Mouse (Mus musculus): Measurements from ENCODE around the gene Chst4. TPM values are rescaled to one million over a fixed set of nuclear protein-coding genes. Genes with fewer than 3 reads are reported as not detected.

Gene Chst4
- polyA plus RNA-seq (2015; fragmentation: Nextera tagmentation; extraction: Ambion mirVana), result 1.5 TPM in 2 replicates

GRCm38 (mm10) chr8:110039659-110040058 is at the start of gene Chst4:
Chst4 (minus strand) TSS chr8:110039740.
- Histone ChIP-seq H3K9me3 (no peaks in the 10 kb centered on the region), H3K4me2 (no peak within 1 kb of the TSS), H3K27me3 (replicated peaks) (no peaks in the 10 kb centered on the region), H3K36me3 (no peaks in the 10 kb centered on the region), H3K4me3 (replicated peaks) (no peak within 1 kb of the TSS), H3K27ac (no peak within 1 kb of the TSS), H3K4me1 (no peaks in the 10 kb centered on the region), H3K9ac (no peak within 1 kb of the TSS)
- peak; percentile 44; the same call in 1 of the 2 replicates for ATAC-seq (ENCODE audit: insufficient read depth, low FRiP score, low read depth)
- 67% methylated on average over 5 of the region's 5 CpGs for WGBS

GRCm38 (mm10) chr8:110082416-110083105 is 43.0 kb upstream of the Chst4 start:
- 75% methylated on average over 11 of the region's 11 CpGs for WGBS
- no peak overlapping the region for H3K4me2 ChIP-seq
- H3K9ac ChIP-seq, result no peak overlapping the region
- H3K36me3 ChIP-seq, result peaks cover 15% of the 10 kb centered on the region; the same call in 1 of the 2 replicates
- no peak for ATAC-seq (ENCODE audit: insufficient read depth, low FRiP score, low read depth)
- no peaks in the 10 kb centered on the region for H3K27me3 ChIP-seq (replicated peaks)
- peaks cover 9% of the 10 kb centered on the region for H3K4me1 ChIP-seq
- H3K4me3 ChIP-seq (replicated peaks), result no peak overlapping the region
- H3K27ac ChIP-seq, result no peak overlapping the region
- H3K9me3 ChIP-seq, result no peaks in the 10 kb centered on the region

GRCm38 (mm10) chr8:110079282-110080221 is 40.0 kb upstream of the Chst4 start, which contains the start of gene Zfp612:
Zfp612 (plus strand) TSS chr8:110079746.
- peak within 1 kb of the TSS; percentile 63 for H3K4me3 ChIP-seq (replicated peaks)
- ATAC-seq (ENCODE audit: insufficient read depth, low FRiP score, low read depth), result peak; percentile 90
- H3K27me3 ChIP-seq (replicated peaks), result no peaks in the 10 kb centered on the region
- peak within 1 kb of the TSS; percentile 85 for H3K4me2 ChIP-seq
- peaks cover 9% of the 10 kb centered on the region for H3K4me1 ChIP-seq
- H3K36me3 ChIP-seq, result no peaks in the 10 kb centered on the region
- no peaks in the 10 kb centered on the region for H3K9me3 ChIP-seq
- H3K27ac ChIP-seq, result no peak within 1 kb of the TSS
- 6% methylated on average over 54 of the region's 54 CpGs for WGBS
- peak within 1 kb of the TSS; percentile 38; the same call in 1 of the 2 replicates for H3K9ac ChIP-seq

GRCm38 (mm10) chr8:110074496-110074895 is 35.0 kb upstream of the Chst4 start:
- H3K9me3 ChIP-seq, result no peaks in the 10 kb centered on the region
- 75% methylated on average over 8 of the region's 8 CpGs for WGBS
- H3K9ac ChIP-seq, result no peak overlapping the region
- no peak for ATAC-seq (ENCODE audit: insufficient read depth, low FRiP score, low read depth)
- H3K4me3 ChIP-seq (replicated peaks), result no peak overlapping the region
- H3K27ac ChIP-seq, result no peak overlapping the region
- H3K27me3 ChIP-seq (replicated peaks), result no peaks in the 10 kb centered on the region
- H3K4me1 ChIP-seq, result 0 out of 2 replicates have a peak, but pooled peaks cover 3% of the 10 kb centered on the region
- no peaks in the 10 kb centered on the region for H3K36me3 ChIP-seq
- H3K4me2 ChIP-seq, result no peak overlapping the region

GRCm38 (mm10) chr8:110071600-110071999 is 32.1 kb upstream of the Chst4 start:
- Histone ChIP-seq H3K27ac (no peak overlapping the region), H3K9me3 (no peaks in the 10 kb centered on the region), H3K4me3 (replicated peaks) (no peak overlapping the region), H3K9ac (no peak overlapping the region), H3K4me2 (no peak overlapping the region), H3K36me3 (no peaks in the 10 kb centered on the region), H3K4me1 (no peaks in the 10 kb centered on the region), H3K27me3 (replicated peaks) (no peaks in the 10 kb centered on the region)
- WGBS, result 11% methylated on average over 9 of the region's 9 CpGs
- ATAC-seq (ENCODE audit: insufficient read depth, low FRiP score, low read depth), result no peak

GRCm38 (mm10) chr8:110069706-110070105 is 30.2 kb upstream of the Chst4 start:
- Histone ChIP-seq H3K27me3 (replicated peaks) (no peaks in the 10 kb centered on the region), H3K4me1 (no peaks in the 10 kb centered on the region), H3K27ac (no peak overlapping the region), H3K4me3 (replicated peaks) (no peak overlapping the region), H3K4me2 (no peak overlapping the region), H3K9me3 (no peaks in the 10 kb centered on the region), H3K36me3 (no peaks in the 10 kb centered on the region), H3K9ac (no peak overlapping the region)
- WGBS, result 85% methylated on average over 4 of the region's 4 CpGs
- no peak for ATAC-seq (ENCODE audit: insufficient read depth, low FRiP score, low read depth)

GRCm38 (mm10) chr8:110065676-110066075 is 26.1 kb upstream of the Chst4 start:
- no peaks in the 10 kb centered on the region for H3K9me3 ChIP-seq
- no peak overlapping the region for H3K27ac ChIP-seq
- no peak for ATAC-seq (ENCODE audit: insufficient read depth, low FRiP score, low read depth)
- H3K9ac ChIP-seq, result no peak overlapping the region
- no peaks in the 10 kb centered on the region for H3K4me1 ChIP-seq
- no peaks in the 10 kb centered on the region for H3K36me3 ChIP-seq
- 84% methylated on average over 4 of the region's 4 CpGs for WGBS
- no peaks in the 10 kb centered on the region for H3K27me3 ChIP-seq (replicated peaks)
- H3K4me2 ChIP-seq, result no peak overlapping the region
- no peak overlapping the region for H3K4me3 ChIP-seq (replicated peaks)

GRCm38 (mm10) chr8:110064606-110065365 is 25.2 kb upstream of the Chst4 start:
- H3K9me3 ChIP-seq, result no peaks in the 10 kb centered on the region
- no peak overlapping the region for H3K4me2 ChIP-seq
- H3K36me3 ChIP-seq, result no peaks in the 10 kb centered on the region
- 89% methylated on average over 18 of the region's 18 CpGs for WGBS
- ATAC-seq (ENCODE audit: insufficient read depth, low FRiP score, low read depth), result no peak
- no peak overlapping the region for H3K27ac ChIP-seq
- no peak overlapping the region for H3K9ac ChIP-seq
- no peak overlapping the region for H3K4me3 ChIP-seq (replicated peaks)
- H3K4me1 ChIP-seq, result no peaks in the 10 kb centered on the region
- H3K27me3 ChIP-seq (replicated peaks), result no peaks in the 10 kb centered on the region

GRCm38 (mm10) chr8:110064161-110064560 is 24.6 kb upstream of the Chst4 start:
- Histone ChIP-seq H3K4me3 (replicated peaks) (no peak overlapping the region), H3K9me3 (no peaks in the 10 kb centered on the region), H3K4me2 (no peak overlapping the region), H3K27ac (no peak overlapping the region), H3K27me3 (replicated peaks) (no peaks in the 10 kb centered on the region), H3K9ac (no peak overlapping the region), H3K36me3 (no peaks in the 10 kb centered on the region), H3K4me1 (no peaks in the 10 kb centered on the region)
- no peak for ATAC-seq (ENCODE audit: insufficient read depth, low FRiP score, low read depth)
- WGBS, result 62% methylated on average over 9 of the region's 9 CpGs

- H3K27ac ChIP-seq, result no peak overlapping the region
- no peak overlapping the region for H3K9ac ChIP-seq
- H3K27me3 ChIP-seq (replicated peaks), result no peaks in the 10 kb centered on the region
- H3K9me3 ChIP-seq, result no peaks in the 10 kb centered on the region
- no peaks in the 10 kb centered on the region for H3K36me3 ChIP-seq
- 64% methylated on average over 8 of the region's 8 CpGs for WGBS
- ATAC-seq (ENCODE audit: insufficient read depth, low FRiP score, low read depth), result no peak
- no peak overlapping the region for H3K4me2 ChIP-seq
- no peak overlapping the region for H3K4me3 ChIP-seq (replicated peaks)
- H3K4me1 ChIP-seq, result no peaks in the 10 kb centered on the region
Observed at GRCm38 (mm10) chr8:110058207-110058606, 18.7 kb upstream of the Chst4 start.

- WGBS, result 65% methylated on average over 6 of the region's 6 CpGs
- ATAC-seq (ENCODE audit: insufficient read depth, low FRiP score, low read depth), result peak; percentile 60; the same call in 1 of the 2 replicates
Observed at GRCm38 (mm10) chr8:110051208-110051607, 11.7 kb upstream of the Chst4 start.

More at GRCm38 (mm10) chr8:110051208-110051607, 11.7 kb upstream of the Chst4 start:
- Histone ChIP-seq H3K4me1 (no peaks in the 10 kb centered on the region), H3K9ac (no peak overlapping the region), H3K9me3 (no peaks in the 10 kb centered on the region), H3K27me3 (replicated peaks) (no peaks in the 10 kb centered on the region), H3K4me2 (no peak overlapping the region), H3K27ac (no peak overlapping the region), H3K4me3 (replicated peaks) (no peak overlapping the region), H3K36me3 (no peaks in the 10 kb centered on the region)

Data from stomach, embryonic 15.5 days (tissue).